Mouse (Mus musculus): Measurements from ENCODE around the gene Iqck. TPM values are rescaled to one million over a fixed set of nuclear protein-coding genes. Genes with fewer than 3 reads are reported as not detected.

Gene Iqck
- polyA plus RNA-seq, 1 experiment = 5.9 TPM

GRCm38 (mm10) chr7:118979121-118979520 lies 123.6 kb downstream of the Iqck start:
- DNase-seq = peak; percentile 40 to 54

DNA sequence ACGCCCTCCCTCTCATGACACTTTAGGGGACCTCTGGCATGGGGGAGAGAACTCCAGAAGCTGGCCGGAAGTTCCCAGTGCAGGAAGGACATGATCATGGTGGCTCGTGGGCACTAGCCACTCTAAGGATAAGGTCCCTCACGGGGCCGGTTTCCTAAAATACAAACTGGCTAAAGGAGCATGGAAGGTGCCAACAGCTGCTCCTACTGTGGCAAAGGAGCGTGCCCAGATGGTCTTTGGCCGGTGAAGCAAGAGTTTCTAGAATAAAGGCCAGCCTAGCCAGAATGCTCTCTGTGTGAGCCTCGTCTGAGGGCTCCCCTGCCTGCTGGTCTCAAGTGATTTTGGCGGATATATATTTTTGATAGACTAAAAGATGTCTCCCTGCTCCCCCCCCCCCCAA lies 124.2 kb downstream of the Iqck start:
- WGBS = 6% methylated on average over 9 of the region's 9 CpGs
- Histone ChIP-seq H3K27ac (ENCODE audit: insufficient read depth, low read length) (peak overlapping the region; percentile 52), H3K27me3 (ENCODE audit: control insufficient read depth, insufficient read depth, low read length) (no peaks in the 10 kb centered on the region), H3K4me3 (replicated peaks; ENCODE audit: insufficient read depth, low read depth, low read length) (no peak overlapping the region), H3K4me1 (ENCODE audit: control insufficient read depth, insufficient read depth, low read length) (peaks cover 84% of the 10 kb centered on the region)
- TF ChIP-seq CTCF (IDR thresholded peaks at IDR 0.05; ENCODE audit: borderline replicate concordance, insufficient read depth, low read depth, low read length) (no peak), POLR2A (IDR thresholded peaks at IDR 0.05; ENCODE audit: borderline replicate concordance, insufficient read depth, low read length) (no peak)
- DNase-seq = peak; percentile 85 to 93

More at GRCm38 (mm10) chr7:118979121-118979520, 123.6 kb downstream of the Iqck start:
- WGBS = 51% methylated on average over 7 of the region's 7 CpGs
- Histone ChIP-seq H3K4me3 (replicated peaks; ENCODE audit: insufficient read depth, low read depth, low read length) (no peak overlapping the region), H3K27ac (ENCODE audit: insufficient read depth, low read length) (peak overlapping the region; percentile 52; the same call in 1 of the 2 replicates), H3K27me3 (ENCODE audit: control insufficient read depth, insufficient read depth, low read length) (no peaks in the 10 kb centered on the region), H3K4me1 (ENCODE audit: control insufficient read depth, insufficient read depth, low read length) (peaks cover 80% of the 10 kb centered on the region)
- TF ChIP-seq POLR2A (IDR thresholded peaks at IDR 0.05; ENCODE audit: borderline replicate concordance, insufficient read depth, low read length) (no peak), CTCF (IDR thresholded peaks at IDR 0.05; ENCODE audit: borderline replicate concordance, insufficient read depth, low read depth, low read length) (no peak)

GRCm38 (mm10) chr7:118981346-118981745 lies 125.8 kb downstream of the Iqck start:
- no peaks in the 10 kb centered on the region for H3K27me3 ChIP-seq (ENCODE audit: control insufficient read depth, insufficient read depth, low read length)
- peak overlapping the region; percentile 35; the same call in 1 of the 2 replicates for H3K27ac ChIP-seq (ENCODE audit: insufficient read depth, low read length)
- whole genome bisulfite sequencing = 21% methylated on average over 4 of the region's 4 CpGs
- H3K4me3 ChIP-seq (replicated peaks; ENCODE audit: insufficient read depth, low read depth, low read length) = no peak overlapping the region
- peak; percentile 47 to 56 for DNase-seq
- peaks cover 79% of the 10 kb centered on the region for H3K4me1 ChIP-seq (ENCODE audit: control insufficient read depth, insufficient read depth, low read length)
- TF ChIP-seq POLR2A (IDR thresholded peaks at IDR 0.05; ENCODE audit: borderline replicate concordance, insufficient read depth, low read length) = no peak
- no peak for TF ChIP-seq CTCF (IDR thresholded peaks at IDR 0.05; ENCODE audit: borderline replicate concordance, insufficient read depth, low read depth, low read length)

- WGBS = 69% methylated on average over 5 of the region's 5 CpGs
- peak overlapping the region; percentile 35; the same call in 1 of the 2 replicates for H3K27ac ChIP-seq (ENCODE audit: insufficient read depth, low read length)
- H3K4me3 ChIP-seq (replicated peaks; ENCODE audit: insufficient read depth, low read depth, low read length) = no peak overlapping the region
- no peak for TF ChIP-seq POLR2A (IDR thresholded peaks at IDR 0.05; ENCODE audit: borderline replicate concordance, insufficient read depth, low read length)
- TF ChIP-seq CTCF (IDR thresholded peaks at IDR 0.05; ENCODE audit: borderline replicate concordance, insufficient read depth, low read depth, low read length) = no peak
- no peaks in the 10 kb centered on the region for H3K27me3 ChIP-seq (ENCODE audit: control insufficient read depth, insufficient read depth, low read length)
- peaks cover 75% of the 10 kb centered on the region for H3K4me1 ChIP-seq (ENCODE audit: control insufficient read depth, insufficient read depth, low read length)
- no peak for DNase-seq
Observed at GRCm38 (mm10) chr7:118981831-118982230, 126.3 kb downstream of the Iqck start.

DNA sequence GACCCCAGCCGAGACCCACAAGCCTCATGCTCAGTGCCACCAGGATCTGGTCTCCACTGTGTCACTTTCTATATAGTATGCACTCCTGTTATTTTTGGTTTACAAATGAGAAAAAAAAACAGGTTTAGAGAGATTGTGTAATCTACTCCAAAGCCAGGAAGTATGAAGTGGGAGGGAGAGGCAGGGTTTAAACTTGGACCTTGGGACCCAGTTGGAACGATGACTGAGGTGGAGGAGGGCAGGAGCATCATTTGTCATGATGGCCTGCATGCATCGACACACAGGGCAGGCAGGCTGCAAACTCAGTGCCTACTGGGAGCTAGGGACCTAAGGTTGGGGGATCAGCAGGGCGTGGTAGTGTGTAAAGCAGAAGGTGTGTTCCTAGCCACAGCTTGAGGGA lies 127.0 kb downstream of the Iqck start:
- peaks cover 74% of the 10 kb centered on the region for H3K4me1 ChIP-seq (ENCODE audit: control insufficient read depth, insufficient read depth, low read length)
- no peak overlapping the region for H3K4me3 ChIP-seq (replicated peaks; ENCODE audit: insufficient read depth, low read depth, low read length)
- no peak for TF ChIP-seq POLR2A (IDR thresholded peaks at IDR 0.05; ENCODE audit: borderline replicate concordance, insufficient read depth, low read length)
- no peak for TF ChIP-seq CTCF (IDR thresholded peaks at IDR 0.05; ENCODE audit: borderline replicate concordance, insufficient read depth, low read depth, low read length)
- no peak overlapping the region for H3K27ac ChIP-seq (ENCODE audit: insufficient read depth, low read length)
- no peaks in the 10 kb centered on the region for H3K27me3 ChIP-seq (ENCODE audit: control insufficient read depth, insufficient read depth, low read length)
- 57% methylated on average over 4 of the region's 4 CpGs for WGBS
- no peak for DNase-seq

DNA sequence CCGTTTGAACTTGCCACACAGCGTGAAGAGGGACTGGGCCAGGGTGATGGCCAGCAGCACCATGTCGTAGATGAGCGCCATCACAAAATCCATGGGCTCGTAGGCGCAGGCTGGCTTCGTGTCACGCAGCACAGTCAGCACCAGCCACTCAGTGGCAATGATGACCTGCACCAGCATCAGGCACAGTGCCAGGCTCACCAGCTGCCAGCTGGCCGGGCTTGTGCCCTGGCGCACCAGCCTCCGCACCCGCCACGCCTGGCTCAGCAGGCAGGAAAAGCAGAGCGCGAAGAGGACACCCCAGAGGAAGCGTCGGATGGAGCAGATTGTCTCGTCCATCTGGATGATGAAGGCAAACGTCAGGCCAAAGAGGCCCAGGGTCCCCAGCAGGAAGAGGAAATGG lies 128.4 kb downstream of the Iqck start:
- Histone ChIP-seq H3K27ac (ENCODE audit: insufficient read depth, low read length) (peak overlapping the region; percentile 8; the same call in 1 of the 2 replicates), H3K27me3 (ENCODE audit: control insufficient read depth, insufficient read depth, low read length) (no peaks in the 10 kb centered on the region)
- TF ChIP-seq POLR2A (IDR thresholded peaks at IDR 0.05; ENCODE audit: borderline replicate concordance, insufficient read depth, low read length) = no peak
- no peak for TF ChIP-seq CTCF (IDR thresholded peaks at IDR 0.05; ENCODE audit: borderline replicate concordance, insufficient read depth, low read depth, low read length)

GRCm38 (mm10) chr7:118985786-118986185 lies 130.2 kb downstream of the Iqck start:
- no peak overlapping the region for H3K4me3 ChIP-seq (replicated peaks; ENCODE audit: insufficient read depth, low read depth, low read length)
- no peak overlapping the region for H3K27ac ChIP-seq (ENCODE audit: insufficient read depth, low read length)
- TF ChIP-seq CTCF (IDR thresholded peaks at IDR 0.05; ENCODE audit: borderline replicate concordance, insufficient read depth, low read depth, low read length) (no peak), POLR2A (IDR thresholded peaks at IDR 0.05; ENCODE audit: borderline replicate concordance, insufficient read depth, low read length) (no peak)
- no peak for DNase-seq
- peaks cover 61% of the 10 kb centered on the region for H3K4me1 ChIP-seq (ENCODE audit: control insufficient read depth, insufficient read depth, low read length)
- H3K27me3 ChIP-seq (ENCODE audit: control insufficient read depth, insufficient read depth, low read length) = no peaks in the 10 kb centered on the region
- 78% methylated on average over 4 of the region's 4 CpGs for WGBS

More for the DNA sequence above, 128.4 kb downstream of the Iqck start:
- DNase-seq = peak; percentile 95 to 96
- H3K4me1 ChIP-seq (ENCODE audit: control insufficient read depth, insufficient read depth, low read length) = peaks cover 67% of the 10 kb centered on the region
- no peak overlapping the region for H3K4me3 ChIP-seq (replicated peaks; ENCODE audit: insufficient read depth, low read depth, low read length)
- 5% methylated on average over 19 of the region's 19 CpGs for WGBS

GRCm38 (mm10) chr7:118986369-118986768 lies 130.8 kb downstream of the Iqck start:
- TF ChIP-seq POLR2A (IDR thresholded peaks at IDR 0.05; ENCODE audit: borderline replicate concordance, insufficient read depth, low read length) (no peak), CTCF (IDR thresholded peaks at IDR 0.05; ENCODE audit: borderline replicate concordance, insufficient read depth, low read depth, low read length) (no peak)
- DNase-seq = no peak
- Histone ChIP-seq H3K4me1 (ENCODE audit: control insufficient read depth, insufficient read depth, low read length) (peaks cover 58% of the 10 kb centered on the region), H3K4me3 (replicated peaks; ENCODE audit: insufficient read depth, low read depth, low read length) (no peak overlapping the region), H3K27ac (ENCODE audit: insufficient read depth, low read length) (no peak overlapping the region), H3K27me3 (ENCODE audit: control insufficient read depth, insufficient read depth, low read length) (no peaks in the 10 kb centered on the region)
- 72% methylated on average over 4 of the region's 4 CpGs for WGBS

All from cerebellum, adult 2 months (tissue).